Mouse (Mus musculus) neural tube, embryonic 15.5 days (tissue): ENCODE measurements around the gene Rabgap1l. TPM values are rescaled to one million over a fixed set of nuclear protein-coding genes. Genes with fewer than 3 reads are reported as not detected.
A peak's percentile ranks its signal among the peaks of the same experiment; 100 is the strongest.

Experiments
- ATAC-seq: fragments of 200-750 bp; cut with Nextera tagmentation; 2 replicates; pipeline ENCODE4 v1.8.0; 2017; ENCODE audit warnings: mild to moderate bottlenecking, moderate TSS enrichment, moderate library complexity; ENCODE audit not compliant: low FRiP score
- H3K27ac ChIP-seq: fragments of 300-500 bp; sonication (generic); replicated peaks from 2 replicates; pipeline ENCODE4 v1.5.1; 2015; ENCODE audit warnings: mild to moderate bottlenecking, inconsistent platforms
- H3K27me3 ChIP-seq: fragments of 300-500 bp; sonication (generic); replicated peaks from 2 replicates; pipeline ENCODE4 v1.6.1; 2015; ENCODE audit warnings: inconsistent platforms
- H3K36me3 ChIP-seq: fragments of 300-500 bp; sonication (generic); 2 replicates; pipeline ENCODE4 v1.6.1; 2015; ENCODE audit warnings: inconsistent platforms
- H3K4me1 ChIP-seq: fragments of 300-500 bp; sonication (generic); 2 replicates; pipeline ENCODE4 v1.6.1; 2015; ENCODE audit warnings: inconsistent platforms
- H3K4me2 ChIP-seq: fragments of 300-500 bp; sonication (generic); 2 replicates; pipeline ENCODE4 v1.6.1; 2015; ENCODE audit warnings: inconsistent platforms, mild to moderate bottlenecking, moderate library complexity
- H3K4me3 ChIP-seq: fragments of 300-500 bp; sonication (generic); replicated peaks from 2 replicates; pipeline ENCODE4 v1.5.1; 2015; ENCODE audit warnings: mild to moderate bottlenecking, inconsistent platforms
- H3K9ac ChIP-seq: fragments of 300-500 bp; sonication (generic); replicated peaks from 2 replicates; pipeline ENCODE4 v1.6.1; 2015; ENCODE audit warnings: mild to moderate bottlenecking, inconsistent platforms
- H3K9me3 ChIP-seq: fragments of 300-500 bp; sonication (generic); replicated peaks from 2 replicates; pipeline ENCODE4 v1.6.1; 2016; ENCODE audit warnings: inconsistent platforms
- WGBS: fragments of 180-500 bp; shearing (Covaris S2); methylation state at CpG from one replicate; pipeline ENCODE4 v1.1.7; 2015; ENCODE audit warnings: mixed read lengths; 5-methylcytosine and 5-hydroxymethylcytosine counted together
- polyA plus RNA-seq: library from polyadenylated mRNA; unstranded; fragments of >200 nt; fragmentation: Nextera tagmentation; extraction: Ambion mirVana; gene quantifications from 2 replicates; pipeline ENCODE4 v1.2.1, GENCODE M21; 2015

Rabgap1l gene
- polyA plus RNA-seq, 1 experiment from 2014 or later = 31.3 TPM

- WGBS = 74% methylated on average over 2 of the region's 2 CpGs
- Histone ChIP-seq H3K4me3 (no peak overlapping the region), H3K4me1 (no peaks in the 10 kb centered on the region), H3K9ac (no peak overlapping the region), H3K36me3 (no peaks in the 10 kb centered on the region), H3K4me2 (no peak overlapping the region), H3K27me3 (no peaks in the 10 kb centered on the region), H3K27ac (no peak overlapping the region), H3K9me3 (no peaks in the 10 kb centered on the region)
- ATAC-seq = no peak
Observed at GRCm38 (mm10) chr1:160740650-160741049, 52.4 kb downstream of the Rabgap1l start.

GRCm38 (mm10) chr1:160734743-160735142, 58.3 kb downstream of the Rabgap1l start:
- Histone ChIP-seq H3K27me3 (no peaks in the 10 kb centered on the region), H3K4me1 (no peaks in the 10 kb centered on the region), H3K4me2 (no peak overlapping the region), H3K36me3 (peaks cover 6% of the 10 kb centered on the region), H3K9me3 (no peaks in the 10 kb centered on the region), H3K9ac (no peak overlapping the region), H3K4me3 (no peak overlapping the region), H3K27ac (no peak overlapping the region)
- ATAC-seq = no peak
- 84% methylated on average over 2 of the region's 2 CpGs for WGBS

DNA sequence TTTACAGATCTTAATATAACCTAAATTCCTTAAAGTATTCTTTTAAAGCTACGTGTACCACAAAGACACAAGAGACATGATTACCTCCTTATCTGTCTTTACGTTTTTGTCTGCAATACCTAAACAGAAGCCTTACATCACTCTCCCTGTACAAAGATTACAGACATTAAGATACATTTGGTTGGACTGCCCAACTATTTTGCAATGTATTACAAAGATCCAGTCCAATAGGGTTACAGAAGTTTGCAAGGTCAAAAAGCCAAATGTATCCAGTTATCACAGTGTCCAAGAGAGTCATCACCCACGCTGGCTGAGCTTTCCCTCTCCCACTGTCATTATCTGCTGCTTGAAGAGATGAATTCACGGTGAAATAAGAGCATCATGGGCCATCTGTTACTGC, 63.1 kb downstream of the Rabgap1l start:
- Histone ChIP-seq H3K36me3 (peaks cover 6% of the 10 kb centered on the region), H3K27me3 (no peaks in the 10 kb centered on the region), H3K4me2 (no peak overlapping the region), H3K9me3 (no peaks in the 10 kb centered on the region), H3K27ac (no peak overlapping the region), H3K9ac (no peak overlapping the region), H3K4me1 (no peaks in the 10 kb centered on the region), H3K4me3 (no peak overlapping the region)
- no peak for ATAC-seq
- 84% methylated on average over 4 of the region's 4 CpGs for WGBS

GRCm38 (mm10) chr1:160717742-160718141, 75.3 kb downstream of the Rabgap1l start:
- H3K4me1 ChIP-seq = no peaks in the 10 kb centered on the region
- no peaks in the 10 kb centered on the region for H3K36me3 ChIP-seq
- no peaks in the 10 kb centered on the region for H3K9me3 ChIP-seq
- H3K27ac ChIP-seq = no peak overlapping the region
- H3K4me3 ChIP-seq = no peak overlapping the region
- H3K9ac ChIP-seq = no peak overlapping the region
- H3K27me3 ChIP-seq = no peaks in the 10 kb centered on the region
- ATAC-seq = 0 out of 2 replicates have a peak, but pooled peaks have one; percentile 53
- WGBS = 18% methylated on average over 3 of the region's 3 CpGs
- no peak overlapping the region for H3K4me2 ChIP-seq

GRCm38 (mm10) chr1:160714685-160715084, 78.3 kb downstream of the Rabgap1l start:
- Histone ChIP-seq H3K9me3 (no peaks in the 10 kb centered on the region), H3K4me1 (no peaks in the 10 kb centered on the region), H3K4me2 (no peak overlapping the region), H3K4me3 (no peak overlapping the region), H3K36me3 (no peaks in the 10 kb centered on the region), H3K27ac (no peak overlapping the region), H3K27me3 (no peaks in the 10 kb centered on the region), H3K9ac (no peak overlapping the region)
- ATAC-seq = peak; percentile 38; the same call in 1 of the 2 replicates

DNA sequence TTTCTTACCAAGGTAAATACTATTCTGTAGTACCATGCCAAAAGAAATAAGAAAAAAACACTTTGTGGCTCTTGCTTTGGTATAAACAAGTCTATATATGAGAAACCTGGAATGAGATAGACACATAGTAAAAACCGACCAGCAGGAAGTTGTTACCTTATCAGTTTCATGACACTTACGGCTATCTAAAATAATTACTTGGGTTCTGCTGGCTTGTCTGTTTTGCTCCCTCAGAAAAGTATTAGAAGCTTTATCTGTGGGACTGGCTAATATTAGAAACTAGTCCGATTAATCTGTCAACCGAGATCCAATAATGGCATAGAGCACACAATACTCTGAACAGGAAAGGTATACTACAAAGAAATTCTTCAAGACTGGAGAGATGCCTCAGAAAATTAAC, 79.1 kb downstream of the Rabgap1l start:
- WGBS = 94% methylated on average over 4 of the region's 4 CpGs
- no peak overlapping the region for H3K4me2 ChIP-seq

DNA sequence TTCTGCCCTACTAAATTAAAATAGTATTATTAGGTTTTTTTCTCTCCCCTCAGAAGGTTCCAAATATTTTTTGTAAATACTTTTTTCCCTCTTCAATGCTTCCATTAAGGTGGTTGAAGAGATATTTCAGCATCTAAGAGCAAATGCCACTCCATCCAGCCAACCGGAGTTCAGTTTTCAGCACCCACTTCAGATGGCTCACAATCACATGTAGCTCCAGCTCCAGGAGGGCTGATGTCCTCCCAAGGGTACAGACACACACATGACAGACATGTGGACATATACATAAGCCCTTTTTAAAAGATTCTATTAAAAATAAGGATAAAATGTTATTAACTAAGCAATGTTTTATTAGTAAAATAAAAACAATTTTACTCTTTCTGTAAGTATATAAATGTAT, 79.6 kb downstream of the Rabgap1l start:
- WGBS = 94% methylated on average over 1 of the region's 1 CpGs
- no peaks in the 10 kb centered on the region for H3K27me3 ChIP-seq
- no peak for ATAC-seq

More for the DNA sequence above, 79.1 kb downstream of the Rabgap1l start:
- H3K9me3 ChIP-seq = no peaks in the 10 kb centered on the region
- no peak for ATAC-seq
- H3K36me3 ChIP-seq = no peaks in the 10 kb centered on the region
- H3K4me1 ChIP-seq = no peaks in the 10 kb centered on the region
- no peaks in the 10 kb centered on the region for H3K27me3 ChIP-seq
- H3K27ac ChIP-seq = no peak overlapping the region
- H3K4me3 ChIP-seq = no peak overlapping the region
- H3K9ac ChIP-seq = no peak overlapping the region

GRCm38 (mm10) chr1:160710539-160710938, 82.5 kb downstream of the Rabgap1l start:
- H3K27ac ChIP-seq = no peak overlapping the region
- H3K27me3 ChIP-seq = no peaks in the 10 kb centered on the region
- no peaks in the 10 kb centered on the region for H3K9me3 ChIP-seq
- no peak overlapping the region for H3K4me2 ChIP-seq
- H3K4me3 ChIP-seq = no peak overlapping the region
- H3K36me3 ChIP-seq = no peaks in the 10 kb centered on the region
- no peak for ATAC-seq
- H3K9ac ChIP-seq = no peak overlapping the region
- no peaks in the 10 kb centered on the region for H3K4me1 ChIP-seq

More for the DNA sequence above, 79.6 kb downstream of the Rabgap1l start:
- Histone ChIP-seq H3K27ac (no peak overlapping the region), H3K4me2 (no peak overlapping the region), H3K36me3 (no peaks in the 10 kb centered on the region), H3K4me1 (no peaks in the 10 kb centered on the region), H3K9me3 (no peaks in the 10 kb centered on the region), H3K4me3 (no peak overlapping the region), H3K9ac (no peak overlapping the region)

GRCm38 (mm10) chr1:160704596-160704995, 88.4 kb downstream of the Rabgap1l start:
- Histone ChIP-seq H3K4me2 (no peak overlapping the region), H3K9ac (no peak overlapping the region), H3K36me3 (peaks cover 7% of the 10 kb centered on the region), H3K27ac (no peak overlapping the region), H3K9me3 (no peaks in the 10 kb centered on the region), H3K27me3 (no peaks in the 10 kb centered on the region), H3K4me1 (no peaks in the 10 kb centered on the region), H3K4me3 (no peak overlapping the region)
- WGBS = 95% methylated on average over 2 of the region's 2 CpGs
- ATAC-seq = no peak

DNA sequence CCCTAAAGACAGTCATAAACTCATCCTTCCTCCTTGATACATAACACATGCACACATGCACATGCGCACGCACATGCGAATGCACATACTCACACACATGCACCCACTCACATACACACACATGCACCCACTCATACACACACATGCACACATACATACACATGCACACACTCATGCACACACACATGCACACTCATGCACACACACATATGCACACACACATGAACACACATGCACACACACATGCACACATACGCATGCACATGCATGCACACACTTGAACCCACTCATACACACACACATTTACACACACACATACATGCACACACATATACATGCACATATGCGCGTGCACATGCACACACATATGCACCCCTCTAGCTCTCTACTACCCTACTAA, 89.2 kb downstream of the Rabgap1l start:
- Histone ChIP-seq H3K9ac (no peak overlapping the region), H3K27me3 (no peaks in the 10 kb centered on the region), H3K4me3 (no peak overlapping the region), H3K4me1 (no peaks in the 10 kb centered on the region), H3K27ac (no peak overlapping the region), H3K9me3 (no peaks in the 10 kb centered on the region), H3K4me2 (no peak overlapping the region), H3K36me3 (peaks cover 7% of the 10 kb centered on the region)
- WGBS = 97% methylated on average over 6 of the region's 6 CpGs
- ATAC-seq = no peak

- no peak overlapping the region for H3K9ac ChIP-seq
- H3K27ac ChIP-seq = no peak overlapping the region
- WGBS = 72% methylated on average over 1 of the region's 1 CpGs
- no peak overlapping the region for H3K4me3 ChIP-seq
- H3K4me1 ChIP-seq = no peaks in the 10 kb centered on the region
- no peaks in the 10 kb centered on the region for H3K9me3 ChIP-seq
- H3K27me3 ChIP-seq = no peaks in the 10 kb centered on the region
- H3K4me2 ChIP-seq = no peak overlapping the region
- no peaks in the 10 kb centered on the region for H3K36me3 ChIP-seq
- ATAC-seq = peak; percentile 81
Observed at GRCm38 (mm10) chr1:160693094-160693447, 99.9 kb downstream of the Rabgap1l start.

- no peaks in the 10 kb centered on the region for H3K27me3 ChIP-seq
- no peak overlapping the region for H3K4me2 ChIP-seq
- ATAC-seq = no peak
- H3K4me3 ChIP-seq = no peak overlapping the region
- no peak overlapping the region for H3K9ac ChIP-seq
- no peak overlapping the region for H3K27ac ChIP-seq
- no peaks in the 10 kb centered on the region for H3K9me3 ChIP-seq
- no peaks in the 10 kb centered on the region for H3K4me1 ChIP-seq
- WGBS = 81% methylated on average over 6 of the region's 6 CpGs
- no peaks in the 10 kb centered on the region for H3K36me3 ChIP-seq
Observed at GRCm38 (mm10) chr1:160692224-160693093, 100.6 kb downstream of the Rabgap1l start.
